Mouse (Mus musculus) ovary, adult 18-20 months (tissue): ENCODE results near the gene Gm13275.
"Not testable (repeated sequence)": the region's sequence is repeated elsewhere in the genome, so short reads cannot be mapped to it uniquely, and the experiment has no call there.

Source experiments
- DNase-seq: peaks from one replicate; pipeline ENCODE4 v3.0.0; 2022; ENCODE audit warnings: low spot score, mixed read lengths

Gm13275 gene

DNA sequence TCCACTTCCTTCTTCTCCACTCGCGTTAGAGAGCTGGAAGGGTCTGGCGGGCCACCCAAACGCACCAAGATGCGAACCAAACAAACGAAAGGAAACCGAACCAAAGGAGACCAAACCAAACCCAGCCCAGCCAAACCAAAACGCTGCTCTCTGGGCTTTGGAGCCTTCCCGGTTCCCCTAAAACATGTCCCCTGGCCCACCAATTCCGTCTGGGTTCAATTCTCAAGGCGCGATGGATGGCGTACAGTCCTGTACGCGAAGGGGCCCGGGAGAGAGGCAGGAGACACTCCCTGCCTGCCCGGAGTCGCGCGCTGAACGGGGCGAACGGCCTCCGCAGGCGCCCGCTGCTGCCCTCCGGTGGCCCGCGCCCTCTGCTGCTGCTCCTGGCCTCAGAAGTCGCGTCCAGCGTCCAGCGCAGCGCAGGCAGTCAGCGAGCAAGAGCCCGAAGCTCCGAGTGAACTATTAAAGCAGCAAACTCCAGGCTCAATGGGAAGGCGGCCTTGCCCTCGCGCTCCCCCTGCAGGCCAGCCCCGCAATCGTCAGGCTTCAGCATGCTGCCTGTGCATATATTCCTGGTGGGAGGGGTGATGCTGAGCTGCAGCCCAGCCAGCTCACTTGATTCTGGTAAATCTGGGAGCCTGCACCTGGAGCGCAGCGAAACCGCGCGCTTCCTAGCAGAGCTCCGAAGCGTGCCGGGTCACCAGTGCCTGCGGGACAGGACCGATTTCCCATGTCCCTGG is at the start of gene Gm13275:
Gene Gm13275 (plus strand): TSS at position 552 of the 740 bp plus-strand sequence.
- peak; percentile 70 for DNase-seq

DNA sequence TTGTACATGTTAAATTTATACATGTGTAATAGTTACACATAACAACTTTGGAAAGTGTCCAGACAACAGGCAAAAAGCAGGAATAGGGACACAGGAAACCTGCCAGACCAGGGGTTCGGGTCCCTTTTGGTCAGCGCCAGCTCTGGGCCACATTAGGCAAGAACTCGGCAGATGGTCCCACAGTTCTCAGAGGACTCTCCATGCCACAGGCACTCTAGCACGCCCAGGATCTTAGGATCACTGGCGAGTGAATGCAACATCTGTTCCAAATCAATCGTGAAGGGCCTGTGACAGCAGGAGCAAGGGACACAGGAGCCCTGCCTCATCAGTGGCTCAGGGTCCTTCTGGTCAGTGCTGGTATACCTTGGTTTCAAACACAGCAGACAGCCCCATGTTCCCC is 44.4 kb upstream of the Gm13275 start:
- no peak for DNase-seq

DNA sequence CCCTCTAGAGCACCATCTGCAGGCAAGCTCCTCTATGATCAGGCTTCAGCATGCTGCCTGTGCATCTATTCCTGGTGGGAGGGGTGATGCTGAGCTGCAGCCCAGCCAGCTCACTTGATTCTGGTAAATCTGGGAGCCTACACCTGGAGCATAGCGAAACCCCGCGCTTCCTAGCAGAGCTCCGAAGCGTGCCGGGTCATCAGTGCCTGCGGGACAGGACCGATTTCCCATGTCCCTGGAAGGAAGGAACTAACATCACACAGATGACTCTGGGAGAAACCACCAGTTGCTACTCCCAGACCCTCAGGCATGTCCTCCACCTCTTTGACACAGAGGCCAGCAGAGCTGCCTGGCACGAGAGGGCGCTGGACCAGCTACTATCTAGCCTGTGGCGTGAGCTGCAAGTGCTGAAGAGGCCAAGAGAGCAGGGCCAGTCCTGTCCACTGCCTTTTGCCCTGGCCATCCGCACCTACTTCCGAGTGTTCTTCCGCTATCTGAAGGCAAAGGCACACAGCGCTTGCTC is 39.4 kb upstream of the Gm13275 start, which contains the start of gene Gm13271:
Gene Gm13271 (plus strand): TSS at position 51 of the 523 bp plus-strand sequence.
- peak; percentile 78 for DNase-seq

DNA sequence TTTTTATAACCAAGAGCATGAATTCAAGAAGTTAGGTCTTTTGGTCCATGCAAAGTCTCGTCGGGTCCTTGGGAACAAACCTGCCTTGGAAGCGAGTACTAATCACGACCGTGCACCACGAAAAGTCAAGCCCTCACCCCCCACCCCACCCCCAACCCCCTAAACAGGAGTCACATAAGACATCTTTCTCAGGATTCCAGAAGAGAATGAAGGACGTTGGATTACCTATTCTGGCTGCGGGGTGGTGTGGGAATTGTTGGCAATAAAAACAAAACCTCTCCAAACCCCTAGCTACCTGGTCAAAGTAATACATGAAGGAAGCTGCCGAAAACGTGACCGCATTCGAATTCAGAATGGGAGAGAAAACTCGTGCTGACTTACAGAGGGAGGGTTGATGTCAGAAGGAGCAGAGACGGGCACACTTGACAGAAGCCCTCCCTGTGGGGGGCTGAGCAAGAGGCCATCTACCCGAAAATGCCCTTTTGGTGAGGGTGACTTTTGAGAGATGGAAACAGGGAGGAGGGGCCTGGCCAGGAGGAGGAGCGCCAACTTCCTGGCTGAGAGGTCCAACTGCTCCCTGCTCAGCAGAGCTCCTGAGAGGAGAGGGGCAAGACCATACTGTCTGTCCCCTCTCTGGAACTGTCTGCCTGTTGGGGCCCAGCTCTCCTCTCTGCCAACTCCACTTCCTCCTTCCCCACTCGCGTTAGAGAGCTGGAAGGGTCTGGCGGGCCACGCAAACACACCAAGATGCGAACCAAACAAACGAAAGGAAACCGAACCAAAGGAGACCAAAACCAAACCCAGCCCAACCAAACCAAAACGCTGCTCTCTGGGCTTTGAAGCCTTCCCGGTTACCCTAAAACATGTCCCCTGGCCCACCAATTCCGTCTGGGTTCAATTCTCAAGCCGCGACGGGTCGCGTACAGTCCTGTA is 37.4 kb upstream of the Gm13275 start:
- not testable (repeated sequence) for DNase-seq

DNA sequence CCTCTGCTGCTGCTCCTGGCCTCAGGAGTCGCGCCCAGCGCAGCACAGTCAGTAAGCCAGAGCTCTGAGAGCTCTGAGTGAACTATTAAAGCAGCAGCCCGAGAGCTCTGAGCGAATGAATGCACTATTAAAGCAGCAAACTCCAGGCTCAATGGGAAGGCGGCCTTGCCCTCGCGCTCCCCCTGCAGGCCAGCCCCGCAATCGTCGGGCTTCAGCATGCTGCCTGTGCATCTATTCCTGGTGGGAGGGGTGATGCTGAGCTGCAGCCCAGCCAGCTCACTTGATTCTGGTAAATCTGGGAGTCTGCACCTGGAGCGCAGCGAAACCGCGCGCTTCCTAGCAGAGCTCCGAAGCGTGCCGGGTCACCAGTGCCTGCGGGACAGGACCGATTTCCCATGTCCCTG is 36.7 kb upstream of the Gm13275 start:
- DNase-seq, result peak; percentile 86

DNA sequence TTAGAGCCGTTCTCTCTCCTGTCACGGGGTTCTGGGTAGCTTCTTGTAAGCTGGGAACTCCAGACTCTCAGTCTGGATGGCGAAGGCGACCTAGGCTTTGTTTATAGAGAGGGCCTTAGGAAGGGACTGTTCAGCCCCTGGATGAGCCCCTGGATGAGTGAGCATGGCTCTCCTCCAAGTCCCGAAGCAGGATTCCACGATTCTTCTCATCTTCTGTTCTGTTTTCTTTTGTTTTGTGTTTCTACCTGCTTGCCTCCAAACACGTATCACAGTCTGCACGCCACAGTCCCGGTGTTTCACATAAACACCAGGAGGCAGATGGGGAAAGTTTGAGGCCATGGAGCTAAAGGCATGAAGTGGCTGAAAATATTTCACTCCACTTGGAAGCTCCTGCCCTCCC is 35.5 kb upstream of the Gm13275 start:
- DNase-seq, result not testable (repeated sequence)

DNA sequence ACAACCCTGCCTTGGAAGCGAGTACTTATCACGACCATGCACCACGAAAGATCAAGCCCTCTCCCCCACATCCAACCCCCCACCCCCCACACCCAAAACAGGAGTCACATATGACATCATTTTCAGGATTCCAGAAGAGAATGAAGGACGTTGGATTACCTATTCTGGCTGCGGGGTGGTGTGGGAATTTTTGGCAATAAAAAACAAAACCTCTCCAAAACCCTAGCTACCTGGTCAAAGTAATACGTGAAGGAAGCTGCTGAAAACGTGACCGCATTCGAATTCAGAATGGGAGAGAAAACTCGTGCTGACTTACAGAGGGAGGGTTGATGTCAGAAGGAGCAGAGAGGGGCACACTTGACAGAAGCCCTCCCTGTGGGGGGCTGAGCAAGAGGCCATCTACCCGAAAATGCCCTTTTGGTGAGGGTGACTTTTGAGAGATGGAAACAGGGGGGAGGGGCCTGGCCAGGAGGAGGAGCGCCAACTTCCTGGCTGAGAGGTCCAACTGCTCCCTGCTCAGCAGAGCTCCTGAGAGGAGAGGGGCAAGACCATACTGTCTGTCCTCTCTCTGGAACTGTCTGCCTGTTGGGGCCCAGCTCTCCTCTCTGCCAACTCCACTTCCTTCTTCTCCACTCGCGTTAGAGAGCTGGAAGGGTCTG is 34.5 kb upstream of the Gm13275 start, which contains the start of gene Gm13283:
Gene Gm13283 (plus strand): TSS at position 510 of the 659 bp plus-strand sequence.
- peak; percentile 39 for DNase-seq

DNA sequence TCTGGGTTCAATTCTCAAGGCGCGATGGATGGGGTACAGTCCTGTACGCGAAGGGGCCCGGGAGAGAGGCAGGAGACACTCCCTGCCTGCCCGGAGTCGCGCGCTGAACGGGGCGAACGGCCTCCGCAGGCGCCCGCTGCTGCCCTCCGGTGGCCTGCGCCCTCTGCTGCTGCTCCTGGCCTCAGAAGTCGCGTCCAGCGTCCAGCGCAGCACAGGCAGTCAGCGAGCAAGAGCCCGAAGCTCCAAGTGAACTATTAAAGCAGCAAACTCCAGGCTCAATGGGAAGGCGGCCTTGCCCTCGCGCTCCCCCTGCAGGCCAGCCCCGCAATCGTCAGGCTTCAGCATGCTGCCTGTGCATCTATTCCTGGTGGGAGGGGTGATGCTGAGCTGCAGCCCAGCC is 33.9 kb upstream of the Gm13275 start:
- peak; percentile 81 for DNase-seq

DNA sequence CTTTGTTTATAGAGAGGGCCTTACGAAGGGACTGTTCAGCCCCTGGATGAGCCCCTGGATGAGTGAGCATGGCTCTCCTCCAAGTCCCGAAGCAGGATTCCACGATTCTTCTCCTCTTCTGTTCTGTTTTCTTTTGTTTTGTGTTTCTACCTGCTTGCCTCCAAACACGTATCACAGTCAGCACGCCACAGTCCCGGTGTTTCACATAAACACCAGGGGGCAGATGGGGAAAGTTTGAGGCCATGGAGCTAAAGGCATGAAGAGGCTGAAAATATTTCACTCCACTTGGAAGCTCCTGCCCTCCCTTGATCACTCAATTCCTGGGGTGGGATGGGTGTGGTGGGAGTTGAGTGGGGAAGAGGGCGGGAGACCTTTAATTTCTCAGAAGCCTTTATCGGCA is 32.5 kb upstream of the Gm13275 start:
- peak; percentile 74 for DNase-seq

DNA sequence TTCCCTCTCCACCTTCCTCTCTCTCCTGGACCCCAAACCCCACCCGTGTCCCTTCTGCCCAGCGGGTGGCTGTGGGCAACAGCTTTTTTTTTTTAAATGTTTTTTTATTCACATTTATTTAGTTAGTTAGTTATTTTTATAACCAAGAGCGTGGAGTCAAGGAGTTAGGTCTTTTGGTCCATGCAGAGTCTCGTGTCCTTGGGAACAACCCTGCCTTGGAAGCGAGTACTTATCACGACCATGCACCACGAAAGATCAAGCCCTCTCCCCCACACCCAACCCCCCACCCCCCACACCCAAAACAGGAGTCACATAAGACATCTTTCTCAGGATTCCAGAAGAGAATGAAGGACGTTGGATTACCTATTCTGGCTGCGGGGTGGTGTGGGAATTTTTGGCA is 31.9 kb upstream of the Gm13275 start:
- DNase-seq, result peak; percentile 28

DNA sequence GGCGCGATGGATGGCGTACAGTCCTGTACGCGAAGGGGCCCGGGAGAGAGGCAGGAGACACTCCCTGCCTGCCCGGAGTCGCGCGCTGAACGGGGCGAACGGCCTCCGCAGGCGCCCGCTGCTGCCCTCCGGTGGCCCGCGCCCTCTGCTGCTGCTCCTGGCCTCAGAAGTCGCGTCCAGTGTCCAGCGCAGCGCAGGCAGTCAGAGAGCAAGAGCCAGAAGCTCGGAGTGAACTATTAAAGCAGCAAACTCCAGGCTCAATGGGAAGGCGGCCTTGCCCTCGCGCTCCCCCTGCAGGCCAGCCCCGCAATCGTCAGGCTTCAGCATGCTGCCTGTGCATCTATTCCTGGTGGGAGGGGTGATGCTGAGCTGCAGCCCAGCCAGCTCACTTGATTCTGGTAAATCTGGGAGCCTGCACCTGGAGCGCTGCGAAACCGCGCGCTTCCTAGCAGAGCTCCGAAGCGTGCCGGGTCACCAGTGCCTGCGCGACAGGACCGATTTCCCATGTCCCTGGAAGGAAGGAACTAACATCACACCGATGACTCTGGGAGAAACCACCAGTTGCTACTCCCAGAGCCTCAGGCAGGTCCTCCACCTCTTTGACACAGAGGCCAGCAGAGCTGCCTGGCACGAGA is 30.8 kb upstream of the Gm13275 start:
- peak; percentile 69 for DNase-seq

DNA sequence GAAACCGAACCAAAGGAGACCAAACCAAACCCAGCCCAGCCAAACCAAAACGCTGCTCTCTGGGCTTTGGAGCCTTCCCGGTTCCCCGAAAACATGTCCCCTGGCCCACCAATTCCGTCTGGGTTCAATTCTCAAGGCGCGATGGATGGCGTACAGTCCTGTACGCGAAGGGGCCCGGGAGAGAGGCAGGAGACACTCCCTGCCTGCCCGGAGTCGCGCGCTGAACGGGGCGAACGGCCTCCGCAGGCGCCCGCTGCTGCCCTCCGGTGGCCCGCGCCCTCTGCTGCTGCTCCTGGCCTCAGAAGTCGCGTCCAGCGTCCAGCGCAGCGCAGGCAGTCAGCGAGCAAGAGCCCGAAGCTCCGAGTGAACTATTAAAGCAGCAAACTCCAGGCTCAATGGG is 20.8 kb upstream of the Gm13275 start, which contains the start of gene Gm13290:
Gene Gm13290 (plus strand): TSS at position 301 of the 400 bp plus-strand sequence.
- not testable (repeated sequence) for DNase-seq

DNA sequence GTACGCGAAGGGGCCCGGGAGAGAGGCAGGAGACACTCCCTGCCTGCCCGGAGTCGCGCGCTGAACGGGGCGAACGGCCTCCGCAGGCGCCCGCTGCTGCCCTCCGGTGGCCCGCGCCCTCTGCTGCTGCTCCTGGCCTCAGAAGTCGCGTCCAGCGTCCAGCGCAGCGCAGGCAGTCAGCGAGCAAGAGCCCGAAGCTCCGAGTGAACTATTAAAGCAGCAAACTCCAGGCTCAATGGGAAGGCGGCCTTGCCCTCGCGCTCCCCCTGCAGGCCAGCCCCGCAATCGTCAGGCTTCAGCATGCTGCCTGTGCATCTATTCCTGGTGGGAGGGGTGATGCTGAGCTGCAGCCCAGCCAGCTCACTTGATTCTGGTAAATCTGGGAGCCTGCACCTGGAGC is 17.7 kb upstream of the Gm13275 start, which contains the start of gene Gm13289:
Gene Gm13289 (plus strand): TSS at position 301 of the 400 bp plus-strand sequence.
- DNase-seq, result not testable (repeated sequence)

DNA sequence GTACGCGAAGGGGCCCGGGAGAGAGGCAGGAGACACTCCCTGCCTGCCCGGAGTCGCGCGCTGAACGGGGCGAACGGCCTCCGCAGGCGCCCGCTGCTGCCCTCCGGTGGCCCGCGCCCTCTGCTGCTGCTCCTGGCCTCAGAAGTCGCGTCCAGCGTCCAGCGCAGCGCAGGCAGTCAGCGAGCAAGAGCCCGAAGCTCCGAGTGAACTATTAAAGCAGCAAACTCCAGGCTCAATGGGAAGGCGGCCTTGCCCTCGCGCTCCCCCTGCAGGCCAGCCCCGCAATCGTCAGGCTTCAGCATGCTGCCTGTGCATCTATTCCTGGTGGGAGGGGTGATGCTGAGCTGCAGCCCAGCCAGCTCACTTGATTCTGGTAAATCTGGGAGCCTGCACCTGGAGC is 14.7 kb upstream of the Gm13275 start, which contains the start of gene Gm13272:
Gene Gm13272 (plus strand): TSS at position 301 of the 400 bp plus-strand sequence.
- not testable (repeated sequence) for DNase-seq

DNA sequence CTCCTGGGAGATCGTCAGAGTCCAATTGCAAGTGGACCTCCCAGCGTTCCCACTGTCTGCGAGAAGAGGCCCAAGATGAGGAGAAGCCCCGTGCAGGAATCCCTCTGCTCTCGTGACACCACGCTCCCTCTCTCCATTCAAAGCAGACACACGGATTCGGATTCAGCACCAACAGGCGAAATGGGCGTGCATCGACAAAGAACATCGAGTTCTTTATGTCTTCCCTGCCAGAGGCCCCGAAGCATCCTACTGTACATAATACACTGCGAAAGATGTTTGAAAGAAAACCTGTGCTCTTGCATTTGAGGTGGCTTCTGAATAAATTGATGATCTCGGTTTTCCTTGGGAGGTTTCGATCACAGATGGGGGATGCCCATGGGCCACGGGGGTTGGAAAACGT is 14.0 kb upstream of the Gm13275 start:
- not testable (repeated sequence) for DNase-seq

DNA sequence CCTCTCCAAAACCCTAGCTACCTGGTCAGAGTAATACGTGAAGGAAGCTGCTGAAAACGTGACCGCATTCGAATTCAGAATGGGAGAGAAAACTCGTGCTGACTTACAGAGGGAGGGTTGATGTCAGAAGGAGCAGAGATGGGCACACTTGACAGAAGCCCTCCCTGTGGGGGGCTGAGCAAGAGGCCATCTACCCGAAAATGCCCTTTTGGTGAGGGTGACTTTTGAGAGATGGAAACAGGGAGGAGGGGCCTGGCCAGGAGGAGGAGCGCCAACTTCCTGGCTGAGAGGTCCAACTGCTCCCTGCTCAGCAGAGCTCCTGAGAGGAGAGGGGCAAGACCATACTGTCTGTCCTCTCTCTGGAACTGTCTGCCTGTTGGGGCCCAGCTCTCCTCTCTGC is 12.5 kb upstream of the Gm13275 start, which contains the start of gene Ifnz:
Gene Ifnz (plus strand): TSS at position 301 of the 400 bp plus-strand sequence.
- DNase-seq, result not testable (repeated sequence)

DNA sequence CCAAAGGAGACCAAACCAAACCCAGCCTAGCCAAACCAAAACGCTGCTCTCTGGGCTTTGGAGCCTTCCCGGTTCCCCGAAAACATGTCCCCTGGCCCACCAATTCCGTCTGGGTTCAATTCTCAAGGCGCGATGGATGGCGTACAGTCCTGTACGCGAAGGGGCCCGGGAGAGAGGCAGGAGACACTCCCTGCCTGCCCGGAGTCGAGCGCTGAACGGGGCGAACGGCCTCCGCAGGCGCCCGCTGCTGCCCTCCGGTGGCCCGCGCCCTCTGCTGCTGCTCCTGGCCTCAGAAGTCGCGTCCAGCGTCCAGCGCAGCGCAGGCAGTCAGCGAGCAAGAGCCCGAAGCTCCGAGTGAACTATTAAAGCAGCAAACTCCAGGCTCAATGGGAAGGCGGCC is 12.0 kb upstream of the Gm13275 start:
- DNase-seq, result not testable (repeated sequence)

DNA sequence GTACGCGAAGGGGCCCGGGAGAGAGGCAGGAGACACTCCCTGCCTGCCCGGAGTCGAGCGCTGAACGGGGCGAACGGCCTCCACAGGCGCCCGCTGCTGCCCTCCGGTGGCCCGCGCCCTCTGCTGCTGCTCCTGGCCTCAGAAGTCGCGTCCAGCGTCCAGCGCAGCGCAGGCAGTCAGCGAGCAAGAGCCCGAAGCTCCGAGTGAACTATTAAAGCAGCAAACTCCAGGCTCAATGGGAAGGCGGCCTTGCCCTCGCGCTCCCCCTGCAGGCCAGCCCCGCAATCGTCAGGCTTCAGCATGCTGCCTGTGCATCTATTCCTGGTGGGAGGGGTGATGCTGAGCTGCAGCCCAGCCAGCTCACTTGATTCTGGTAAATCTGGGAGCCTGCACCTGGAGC is 8.9 kb upstream of the Gm13275 start, which contains the start of gene Gm13276:
Gene Gm13276 (plus strand): TSS at position 301 of the 400 bp plus-strand sequence.
- not testable (repeated sequence) for DNase-seq

DNA sequence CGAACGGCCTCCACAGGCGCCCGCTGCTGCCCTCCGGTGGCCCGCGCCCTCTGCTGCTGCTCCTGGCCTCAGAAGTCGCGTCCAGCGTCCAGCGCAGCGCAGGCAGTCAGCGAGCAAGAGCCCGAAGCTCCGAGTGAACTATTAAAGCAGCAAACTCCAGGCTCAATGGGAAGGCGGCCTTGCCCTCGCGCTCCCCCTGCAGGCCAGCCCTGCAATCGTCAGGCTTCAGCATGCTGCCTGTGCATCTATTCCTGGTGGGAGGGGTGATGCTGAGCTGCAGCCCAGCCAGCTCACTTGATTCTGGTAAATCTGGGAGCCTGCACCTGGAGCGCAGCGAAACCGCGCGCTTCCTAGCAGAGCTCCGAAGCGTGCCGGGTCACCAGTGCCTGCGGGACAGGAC is 5.9 kb upstream of the Gm13275 start, which contains the start of gene Gm13277:
Gene Gm13277 (plus strand): TSS at position 231 of the 400 bp plus-strand sequence.
- DNase-seq, result peak; percentile 62

DNA sequence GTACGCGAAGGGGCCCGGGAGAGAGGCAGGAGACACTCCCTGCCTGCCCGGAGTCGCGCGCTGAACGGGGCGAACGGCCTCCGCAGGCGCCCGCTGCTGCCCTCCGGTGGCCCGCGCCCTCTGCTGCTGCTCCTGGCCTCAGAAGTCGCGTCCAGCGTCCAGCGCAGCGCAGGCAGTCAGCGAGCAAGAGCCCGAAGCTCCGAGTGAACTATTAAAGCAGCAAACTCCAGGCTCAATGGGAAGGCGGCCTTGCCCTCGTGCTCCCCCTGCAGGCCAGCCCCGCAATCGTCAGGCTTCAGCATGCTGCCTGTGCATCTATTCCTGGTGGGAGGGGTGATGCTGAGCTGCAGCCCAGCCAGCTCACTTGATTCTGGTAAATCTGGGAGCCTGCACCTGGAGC is 3.0 kb upstream of the Gm13275 start, which contains the start of gene Gm13278:
Gene Gm13278 (plus strand): TSS at position 301 of the 400 bp plus-strand sequence.
- DNase-seq, result not testable (repeated sequence)

DNA sequence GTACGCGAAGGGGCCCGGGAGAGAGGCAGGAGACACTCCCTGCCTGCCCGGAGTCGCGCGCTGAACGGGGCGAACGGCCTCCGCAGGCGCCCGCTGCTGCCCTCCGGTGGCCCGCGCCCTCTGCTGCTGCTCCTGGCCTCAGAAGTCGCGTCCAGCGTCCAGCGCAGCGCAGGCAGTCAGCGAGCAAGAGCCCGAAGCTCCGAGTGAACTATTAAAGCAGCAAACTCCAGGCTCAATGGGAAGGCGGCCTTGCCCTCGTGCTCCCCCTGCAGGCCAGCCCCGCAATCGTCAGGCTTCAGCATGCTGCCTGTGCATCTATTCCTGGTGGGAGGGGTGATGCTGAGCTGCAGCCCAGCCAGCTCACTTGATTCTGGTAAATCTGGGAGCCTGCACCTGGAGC is 2.8 kb downstream of the Gm13275 start, which contains the start of gene Gm13279:
Gene Gm13279 (plus strand): TSS at position 301 of the 400 bp plus-strand sequence.
- DNase-seq, result not testable (repeated sequence)
